Mouse (Mus musculus) left cerebral cortex, adult 18-20 months (tissue): ENCODE results near the gene Pex19. TPM values are rescaled to one million over a fixed set of nuclear protein-coding genes. Genes with fewer than 3 reads are reported as not detected.

Experiments
- DNase-seq, 2 experiments: peaks; one replicate each; pipeline ENCODE4 v3.0.0; 2021 to 2022; ENCODE audit warnings: low spot score in 2 of 2, mixed read lengths in 1 of 2
- long read RNA-seq, 2 experiments: library from polyadenylated mRNA; stranded (forward); transcript quantifications; one replicate each; pipeline ENCODE4 v2.0.0; 2021
- total RNA-seq, 2 experiments: library from RNA; stranded (reverse); gene quantifications; 2 replicates each; pipeline ENCODE4 v1.2.3; 2021

Pex19 gene
- total RNA-seq = 10 to 100 TPM; 87.3 to 87.5 TPM
- long read RNA-seq, experiment 1, transcript Pex19-201 (8 exons, 1,917 nt) = major isoform, 111 of 162 reads
- long read RNA-seq, experiment 1, partial matches to known transcripts = 5 of 162 reads
- long read RNA-seq, experiment 1, other reads (novel, unspliced or antisense) = 43 of 162 reads
- long read RNA-seq, experiment 2, transcript Pex19-206 (5 exons, 855 nt) = minor isoform, 6 of 105 reads
- long read RNA-seq, experiment 2, transcript Pex19-201 (8 exons, 1,917 nt) = major isoform, 74 of 105 reads
- long read RNA-seq, experiment 2, partial matches to known transcripts = 6 of 105 reads
- long read RNA-seq, experiment 2, other reads (novel, unspliced or antisense) = 19 of 105 reads

GRCm38 (mm10) chr1:172126376-172127347 is at the start of gene Pex19:
Pex19 (plus strand) TSS chr1:172126755.
- DNase-seq = peak; percentile 82 to 87

GRCm38 (mm10) chr1:172077981-172078380 is 48.6 kb upstream of the Pex19 start:
- DNase-seq = no peak

- DNase-seq = peak; percentile 90 to 94
Measured at GRCm38 (mm10) chr1:172082101-172082898, 44.3 kb upstream of the Pex19 start, which contains the start of the genes Copa and Ncstn. Copa (plus strand) TSS chr1:172082529. Ncstn (minus strand) TSS chr1:172082795.

- no peak for DNase-seq
Measured at GRCm38 (mm10) chr1:172082899-172083445, 43.6 kb upstream of the Pex19 start.

- DNase-seq = no peak
Measured at GRCm38 (mm10) chr1:172093522-172093921, 33.0 kb upstream of the Pex19 start.

DNA sequence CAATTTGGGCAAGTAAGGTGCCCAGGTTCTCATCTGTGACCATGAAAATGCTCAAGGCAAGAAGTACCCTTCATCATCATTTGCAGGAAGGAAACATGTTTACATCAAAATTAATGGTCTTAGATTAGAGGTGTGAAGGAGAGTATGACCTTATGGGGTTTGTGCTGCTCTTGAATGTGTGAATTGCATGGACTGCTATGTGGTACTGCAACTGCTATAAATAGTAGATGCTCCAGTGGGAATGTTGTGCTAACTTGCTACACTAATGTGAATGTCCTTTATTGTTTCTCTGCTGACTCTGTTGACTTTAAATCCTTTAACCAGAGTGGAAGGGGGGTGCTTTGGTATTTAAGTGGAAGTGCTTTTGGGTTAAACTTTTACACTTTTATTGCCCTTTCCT is 32.3 kb upstream of the Pex19 start:
- DNase-seq = no peak

DNA sequence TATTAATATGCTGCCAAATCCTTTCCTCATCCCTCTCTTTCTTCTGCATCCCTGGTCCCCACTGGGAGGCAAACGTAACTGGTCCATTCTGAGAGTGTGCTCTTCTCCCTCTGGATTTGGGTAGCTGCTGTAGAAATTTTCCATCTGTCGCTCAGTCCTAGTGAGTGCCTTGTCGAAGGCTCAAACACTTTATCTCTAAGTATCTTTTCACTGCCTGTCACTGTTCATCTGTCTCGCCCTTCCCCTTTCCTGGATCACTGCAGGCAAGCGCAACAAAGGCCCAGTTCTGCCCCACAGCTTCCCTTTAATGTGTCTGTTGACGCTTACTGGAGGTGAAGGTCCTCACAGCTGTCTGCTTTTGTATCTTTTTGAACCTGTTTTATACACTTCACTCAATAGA is 31.4 kb upstream of the Pex19 start:
- DNase-seq = no peak

GRCm38 (mm10) chr1:172099325-172100033 is 27.1 kb upstream of the Pex19 start:
- no peak for DNase-seq

- no peak for DNase-seq
Measured at GRCm38 (mm10) chr1:172103619-172104018, 22.9 kb upstream of the Pex19 start.

DNA sequence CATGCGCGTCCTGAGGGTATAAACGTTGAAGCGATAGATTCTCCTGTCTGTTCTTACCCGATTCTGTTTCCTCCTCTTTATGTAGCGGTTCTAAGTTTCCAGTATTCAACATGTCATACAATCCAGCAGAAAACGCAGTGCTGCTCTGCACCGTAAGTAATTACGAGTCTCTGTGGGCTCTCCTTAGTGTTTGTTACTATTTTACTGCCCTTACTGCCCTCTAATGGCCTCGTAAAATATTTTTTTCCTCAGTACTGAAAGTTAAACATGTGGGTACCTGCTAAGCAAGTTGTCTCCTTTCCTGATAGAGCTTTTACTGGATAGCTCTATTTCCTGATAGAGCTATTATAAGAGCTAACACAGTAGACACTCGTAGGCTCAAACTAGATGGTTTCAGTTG is 21.5 kb upstream of the Pex19 start:
- no peak for DNase-seq

DNA sequence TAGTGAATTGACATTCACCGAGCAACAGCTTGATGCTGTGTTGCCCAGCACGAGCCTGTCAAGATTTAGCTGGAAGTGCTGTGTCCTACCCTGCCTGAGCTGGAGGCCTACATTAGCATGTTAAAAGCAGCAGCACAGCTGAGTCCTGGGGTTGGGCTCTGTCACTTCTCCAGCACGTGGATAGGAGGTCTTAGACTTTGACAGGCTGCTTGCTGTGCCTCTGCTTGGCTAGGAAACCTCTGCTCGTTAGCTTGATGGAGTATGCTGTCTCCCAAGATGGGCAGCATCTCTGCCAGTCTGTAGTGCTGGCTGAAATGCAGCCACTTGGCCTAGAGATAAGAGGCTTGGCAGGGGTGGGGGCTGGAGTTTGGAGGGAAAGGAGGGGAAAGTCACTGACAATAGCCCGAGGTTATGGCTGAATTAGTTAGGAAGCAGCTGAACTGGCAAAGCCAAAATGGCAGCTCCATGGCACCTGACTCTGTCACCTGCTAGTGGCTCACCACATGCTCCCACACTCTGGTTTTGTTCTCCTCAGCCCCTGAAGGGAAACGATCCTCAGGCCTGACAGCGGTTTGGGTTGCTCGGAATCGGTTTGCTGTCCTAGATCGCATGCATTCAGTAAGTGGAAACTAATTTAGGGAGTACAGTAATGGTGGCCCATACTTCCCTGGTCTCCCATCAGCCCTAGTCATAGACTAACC is 18.6 kb upstream of the Pex19 start:
- DNase-seq = no peak

- no peak for DNase-seq
Measured at GRCm38 (mm10) chr1:172116948-172117347, 9.6 kb upstream of the Pex19 start.

GRCm38 (mm10) chr1:172119100-172119499 is 7.5 kb upstream of the Pex19 start:
- DNase-seq = no peak

GRCm38 (mm10) chr1:172119720-172120119 is 6.8 kb upstream of the Pex19 start:
- peak; percentile 25 to 30 for DNase-seq

DNA sequence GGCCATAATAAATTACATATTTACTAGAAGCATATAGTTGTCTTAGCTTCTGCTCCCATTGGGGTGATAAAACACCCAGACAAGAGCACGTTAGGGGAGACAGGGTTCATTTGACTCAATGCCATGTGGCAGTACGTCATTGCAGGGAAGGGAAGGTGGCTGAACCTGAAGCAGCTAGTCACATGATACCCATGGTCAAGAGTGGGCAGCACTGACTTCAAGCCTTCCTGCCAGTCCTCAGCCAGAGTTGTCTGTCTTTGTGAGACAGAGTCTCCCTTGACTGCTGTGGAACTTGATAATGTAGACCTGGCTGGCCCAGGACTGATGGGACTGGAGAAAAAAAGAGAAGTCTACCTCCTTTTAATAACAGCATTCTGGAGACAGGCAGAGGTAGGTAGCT is 3.9 kb upstream of the Pex19 start:
- DNase-seq = no peak

GRCm38 (mm10) chr1:172124572-172124971 is 2.0 kb upstream of the Pex19 start:
- DNase-seq = no peak

- DNase-seq = no peak
Measured at GRCm38 (mm10) chr1:172127487-172127886, 932 bp downstream of the Pex19 start.

DNA sequence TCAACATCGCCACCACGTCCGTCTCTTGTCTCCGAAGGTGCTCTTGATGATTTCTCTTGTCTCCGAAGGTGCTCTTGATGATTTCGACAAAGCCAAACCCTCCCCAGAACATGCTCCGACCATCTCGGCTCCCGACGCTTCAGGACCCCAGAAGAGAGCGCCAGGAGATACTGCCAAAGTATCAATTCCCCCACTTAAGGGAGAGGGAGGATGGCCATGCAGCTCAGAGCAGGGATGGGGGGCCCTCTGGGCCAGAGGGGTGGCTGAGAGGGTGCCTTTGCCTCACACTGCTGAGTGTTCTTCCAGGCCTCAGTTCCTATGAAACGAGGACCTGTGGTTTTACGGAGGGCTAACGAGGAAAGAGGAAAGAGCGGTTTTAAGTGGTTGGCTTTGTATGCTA is 2.0 kb downstream of the Pex19 start:
- no peak for DNase-seq

DNA sequence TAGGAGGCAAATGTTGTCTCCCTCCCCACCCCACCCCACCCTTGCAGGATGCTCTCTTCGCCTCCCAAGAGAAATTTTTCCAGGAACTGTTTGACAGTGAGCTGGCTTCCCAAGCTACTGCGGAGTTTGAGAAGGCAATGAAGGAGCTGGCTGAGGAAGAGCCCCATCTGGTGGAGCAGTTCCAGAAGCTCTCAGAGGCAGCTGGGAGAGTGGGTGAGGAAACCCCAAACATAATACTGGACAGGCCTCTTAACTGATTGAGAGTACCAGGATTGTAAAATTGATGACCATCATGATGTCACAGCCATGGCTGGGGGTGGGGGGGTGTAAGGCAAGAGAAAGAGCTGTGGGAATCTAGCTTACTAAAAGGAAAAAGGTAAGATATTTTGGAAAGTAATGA is 2.6 kb downstream of the Pex19 start:
- DNase-seq = peak; percentile 33 to 49

DNA sequence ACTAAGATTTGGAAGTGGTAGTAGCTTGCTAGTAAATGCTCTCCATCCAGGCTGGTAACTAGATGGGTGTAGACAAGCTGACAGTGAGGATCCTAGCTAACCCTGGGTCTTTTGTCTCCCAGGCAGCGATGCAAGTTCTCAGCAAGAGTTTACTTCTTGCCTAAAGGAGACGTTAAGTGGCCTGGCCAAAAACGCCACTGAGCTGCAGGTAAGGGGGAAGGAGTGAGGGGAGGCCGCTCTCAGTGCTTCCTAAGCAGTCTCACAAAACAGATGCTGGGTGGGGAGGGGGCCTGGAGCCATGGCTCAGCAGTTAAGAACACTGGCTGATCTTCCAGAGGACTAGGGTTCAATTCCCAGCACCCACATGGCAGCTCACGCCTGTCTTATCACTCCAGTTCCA is 3.2 kb downstream of the Pex19 start:
- no peak for DNase-seq
